Mouse (Mus musculus) midbrain, embryonic 12.5 days (tissue): Measurements from ENCODE around the gene Agbl4. TPM values are rescaled to one million over a fixed set of nuclear protein-coding genes. Genes with fewer than 3 reads are reported as not detected.

Experiments used
- ATAC-seq: fragments of 200-750 bp; cut with Nextera tagmentation; 2 replicates; pipeline ENCODE4 v1.8.0; 2017; ENCODE audit warnings: low read depth, moderate TSS enrichment, moderate library complexity; ENCODE audit not compliant: low FRiP score
- H3K27ac ChIP-seq: fragments of 300-500 bp; sonication (generic); replicated peaks from 2 replicates; pipeline ENCODE4 v1.5.1; 2016; ENCODE audit warnings: mild to moderate bottlenecking
- H3K27me3 ChIP-seq: fragments of 300-500 bp; sonication (generic); 2 replicates; pipeline ENCODE4 v1.6.1; 2016; ENCODE audit warnings: mild to moderate bottlenecking
- H3K36me3 ChIP-seq: fragments of 300-500 bp; sonication (generic); 2 replicates; pipeline ENCODE4 v1.6.1; 2016
- H3K4me1 ChIP-seq: fragments of 300-500 bp; sonication (generic); 2 replicates; pipeline ENCODE4 v1.6.1; 2016
- H3K4me2 ChIP-seq: fragments of 300-500 bp; sonication (generic); replicated peaks from 2 replicates; pipeline ENCODE4 v1.6.1; 2016; ENCODE audit warnings: mild to moderate bottlenecking, moderate library complexity
- H3K4me3 ChIP-seq: fragments of 300-500 bp; sonication (generic); 2 replicates; pipeline ENCODE4 v1.5.1; 2016; ENCODE audit warnings: mild to moderate bottlenecking
- H3K9ac ChIP-seq: fragments of 300-500 bp; sonication (generic); replicated peaks from 2 replicates; pipeline ENCODE4 v1.6.1; 2016; ENCODE audit warnings: mild to moderate bottlenecking, moderate library complexity
- H3K9me3 ChIP-seq: fragments of 300-500 bp; sonication (generic); 2 replicates; pipeline ENCODE4 v1.6.1; 2016; ENCODE audit warnings: mild to moderate bottlenecking
- WGBS: fragments of 180-500 bp; shearing (Covaris S2); methylation state at CpG from one replicate; pipeline ENCODE4 v1.1.7; 2016; 5-methylcytosine and 5-hydroxymethylcytosine counted together
- polyA plus RNA-seq: library from polyadenylated mRNA; unstranded; fragments of >200 nt; fragmentation: Nextera tagmentation; extraction: Ambion mirVana; gene quantifications from 2 replicates; pipeline ENCODE4 v1.2.1, GENCODE M21; 2016

The Agbl4 gene
- polyA plus RNA-seq, 1 experiment from 2014 or later: 0.89 TPM

DNA sequence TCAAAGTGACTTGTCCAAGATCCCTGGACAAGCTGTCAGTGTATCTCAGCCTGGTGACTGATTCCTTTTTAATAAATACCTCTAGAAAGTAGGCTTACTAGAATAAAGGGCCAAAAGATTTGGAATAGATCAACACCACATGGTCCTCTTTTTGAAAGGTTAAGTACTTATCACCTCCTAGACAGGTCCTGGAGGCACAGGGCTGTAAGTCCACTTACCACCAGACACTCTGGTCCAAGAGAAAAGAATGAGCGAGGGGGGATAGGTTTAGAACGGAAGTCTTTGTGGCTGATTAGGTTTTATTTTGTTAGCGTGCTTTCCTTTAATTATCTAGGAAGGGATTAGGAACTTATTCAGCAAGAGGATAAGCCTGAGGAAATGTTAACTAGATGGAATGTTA lies 1019.1 kb downstream of the Agbl4 start:
- H3K4me1 ChIP-seq: peaks cover 31% of the 10 kb centered on the region
- no peaks in the 10 kb centered on the region for H3K9me3 ChIP-seq
- no peaks in the 10 kb centered on the region for H3K27me3 ChIP-seq
- WGBS: 44% methylated on average over 3 of the region's 3 CpGs
- peak overlapping the region; percentile 84 for H3K4me2 ChIP-seq
- no peak overlapping the region for H3K27ac ChIP-seq
- peak overlapping the region; percentile 89 for H3K4me3 ChIP-seq
- ATAC-seq: no peak
- H3K9ac ChIP-seq: no peak overlapping the region
- H3K36me3 ChIP-seq: peaks cover 13% of the 10 kb centered on the region; the same call in 1 of the 2 replicates

- no peaks in the 10 kb centered on the region for H3K27me3 ChIP-seq
- no peak overlapping the region for H3K27ac ChIP-seq
- H3K4me1 ChIP-seq: peaks cover 31% of the 10 kb centered on the region
- no peak overlapping the region for H3K4me2 ChIP-seq
- H3K36me3 ChIP-seq: peaks cover 13% of the 10 kb centered on the region; the same call in 1 of the 2 replicates
- H3K9ac ChIP-seq: no peak overlapping the region
- no peak for ATAC-seq
- WGBS: 94% methylated on average over 5 of the region's 5 CpGs
- no peaks in the 10 kb centered on the region for H3K9me3 ChIP-seq
- no peak overlapping the region for H3K4me3 ChIP-seq
Observed at GRCm38 (mm10) chr4:111417716-111418115, 1020.3 kb downstream of the Agbl4 start.

GRCm38 (mm10) chr4:111419476-111419875 lies 1022.0 kb downstream of the Agbl4 start:
- Histone ChIP-seq H3K9me3 (no peaks in the 10 kb centered on the region), H3K27ac (no peak overlapping the region), H3K4me2 (no peak overlapping the region), H3K9ac (no peak overlapping the region), H3K36me3 (peaks cover 13% of the 10 kb centered on the region; the same call in 1 of the 2 replicates), H3K4me3 (no peak overlapping the region), H3K4me1 (peaks cover 26% of the 10 kb centered on the region), H3K27me3 (no peaks in the 10 kb centered on the region)
- no peak for ATAC-seq
- 90% methylated on average over 1 of the region's 1 CpGs for WGBS

GRCm38 (mm10) chr4:111420031-111420430 lies 1022.6 kb downstream of the Agbl4 start:
- 85% methylated on average over 3 of the region's 3 CpGs for WGBS
- H3K9me3 ChIP-seq: no peaks in the 10 kb centered on the region
- peaks cover 15% of the 10 kb centered on the region; the same call in 1 of the 2 replicates for H3K36me3 ChIP-seq
- peaks cover 26% of the 10 kb centered on the region for H3K4me1 ChIP-seq
- no peaks in the 10 kb centered on the region for H3K27me3 ChIP-seq
- H3K4me2 ChIP-seq: no peak overlapping the region
- no peak for ATAC-seq
- no peak overlapping the region for H3K9ac ChIP-seq
- H3K4me3 ChIP-seq: no peak overlapping the region
- H3K27ac ChIP-seq: no peak overlapping the region

DNA sequence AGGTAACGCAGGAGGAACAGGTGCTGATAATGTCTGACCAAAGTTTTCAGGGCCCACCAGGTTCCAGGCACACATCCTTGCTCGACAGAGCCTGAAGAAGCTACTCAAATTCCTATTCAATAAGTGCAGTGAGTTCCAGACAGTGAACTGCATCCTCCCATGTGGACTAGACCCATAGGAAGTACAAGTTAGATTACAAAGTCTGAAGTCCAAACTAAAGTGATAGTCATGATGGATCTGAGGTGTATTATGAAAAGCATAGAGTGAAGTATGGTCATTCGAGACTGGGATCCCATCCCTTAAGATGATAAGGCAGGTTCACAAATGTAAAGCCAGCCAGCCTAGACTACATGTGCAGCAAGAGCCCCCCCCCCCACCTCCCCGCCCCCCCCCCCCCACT lies 1023.5 kb downstream of the Agbl4 start:
- H3K27ac ChIP-seq: no peak overlapping the region
- no peak for ATAC-seq
- no peak overlapping the region for H3K9ac ChIP-seq
- no peaks in the 10 kb centered on the region for H3K27me3 ChIP-seq
- H3K36me3 ChIP-seq: peaks cover 17% of the 10 kb centered on the region; the same call in 1 of the 2 replicates
- no peak overlapping the region for H3K4me2 ChIP-seq
- H3K4me3 ChIP-seq: no peak overlapping the region
- H3K4me1 ChIP-seq: peaks cover 20% of the 10 kb centered on the region
- H3K9me3 ChIP-seq: no peaks in the 10 kb centered on the region
- 75% methylated on average over 4 of the region's 4 CpGs for WGBS

GRCm38 (mm10) chr4:111421785-111422184 lies 1024.3 kb downstream of the Agbl4 start:
- Histone ChIP-seq H3K9ac (no peak overlapping the region), H3K27me3 (no peaks in the 10 kb centered on the region), H3K4me3 (no peak overlapping the region), H3K27ac (no peak overlapping the region), H3K9me3 (no peaks in the 10 kb centered on the region), H3K4me2 (no peak overlapping the region), H3K4me1 (peaks cover 12% of the 10 kb centered on the region), H3K36me3 (peaks cover 17% of the 10 kb centered on the region; the same call in 1 of the 2 replicates)
- no peak for ATAC-seq
- 90% methylated on average over 6 of the region's 6 CpGs for WGBS

GRCm38 (mm10) chr4:111424371-111424950 lies 1027.0 kb downstream of the Agbl4 start:
- no peak overlapping the region for H3K4me3 ChIP-seq
- no peaks in the 10 kb centered on the region for H3K9me3 ChIP-seq
- no peaks in the 10 kb centered on the region for H3K27me3 ChIP-seq
- H3K27ac ChIP-seq: no peak overlapping the region
- H3K4me2 ChIP-seq: no peak overlapping the region
- no peaks in the 10 kb centered on the region for H3K4me1 ChIP-seq
- 0 out of 2 replicates have a peak, but pooled peaks cover 4% of the 10 kb centered on the region for H3K36me3 ChIP-seq
- no peak overlapping the region for H3K9ac ChIP-seq
- 90% methylated on average over 1 of the region's 1 CpGs for WGBS
- no peak for ATAC-seq

- no peak overlapping the region for H3K27ac ChIP-seq
- H3K9ac ChIP-seq: no peak overlapping the region
- no peaks in the 10 kb centered on the region for H3K4me1 ChIP-seq
- H3K9me3 ChIP-seq: no peaks in the 10 kb centered on the region
- no peak overlapping the region for H3K4me2 ChIP-seq
- 0 out of 2 replicates have a peak, but pooled peaks cover 4% of the 10 kb centered on the region for H3K36me3 ChIP-seq
- no peaks in the 10 kb centered on the region for H3K27me3 ChIP-seq
- no peak overlapping the region for H3K4me3 ChIP-seq
- 83% methylated on average over 6 of the region's 6 CpGs for WGBS
- ATAC-seq: no peak
Observed at GRCm38 (mm10) chr4:111425170-111425569, 1027.7 kb downstream of the Agbl4 start.

- Histone ChIP-seq H3K9me3 (no peaks in the 10 kb centered on the region), H3K27ac (no peak overlapping the region), H3K4me3 (no peak overlapping the region), H3K4me1 (no peaks in the 10 kb centered on the region), H3K27me3 (no peaks in the 10 kb centered on the region), H3K36me3 (peaks cover 47% of the 10 kb centered on the region), H3K9ac (no peak overlapping the region), H3K4me2 (no peak overlapping the region)
- WGBS: 88% methylated on average over 2 of the region's 2 CpGs
- no peak for ATAC-seq
Observed at GRCm38 (mm10) chr4:111431186-111431585, 1033.7 kb downstream of the Agbl4 start.

GRCm38 (mm10) chr4:111432013-111432412 lies 1034.6 kb downstream of the Agbl4 start:
- Histone ChIP-seq H3K27ac (no peak overlapping the region), H3K36me3 (peaks cover 56% of the 10 kb centered on the region), H3K9ac (no peak overlapping the region), H3K27me3 (no peaks in the 10 kb centered on the region), H3K4me1 (no peaks in the 10 kb centered on the region), H3K4me3 (no peak overlapping the region), H3K9me3 (no peaks in the 10 kb centered on the region), H3K4me2 (no peak overlapping the region)
- ATAC-seq: no peak
- WGBS: 82% methylated on average over 5 of the region's 5 CpGs

DNA sequence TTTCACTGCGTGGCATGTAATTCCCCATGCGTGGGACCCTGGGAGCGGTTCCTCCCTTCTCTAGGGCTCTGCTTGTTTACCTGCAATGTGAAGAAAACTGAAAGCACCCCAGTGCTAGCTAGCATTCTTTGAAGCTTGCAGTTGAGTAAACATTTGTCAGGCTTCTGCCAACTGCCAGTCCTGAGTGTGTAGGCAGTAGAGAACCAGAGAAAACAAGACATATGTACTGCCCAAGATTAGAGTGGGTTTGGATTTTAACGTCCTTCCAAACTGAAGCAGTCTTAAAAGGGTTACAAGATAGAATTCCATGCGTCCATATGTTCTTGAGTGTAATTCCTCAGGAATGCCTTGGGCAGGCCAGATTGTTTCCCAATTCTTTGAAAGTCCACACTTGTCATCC lies 1035.0 kb downstream of the Agbl4 start:
- Histone ChIP-seq H3K4me3 (no peak overlapping the region), H3K27ac (no peak overlapping the region), H3K4me1 (no peaks in the 10 kb centered on the region), H3K4me2 (no peak overlapping the region), H3K9me3 (no peaks in the 10 kb centered on the region), H3K27me3 (no peaks in the 10 kb centered on the region), H3K36me3 (peaks cover 57% of the 10 kb centered on the region), H3K9ac (no peak overlapping the region)
- WGBS: 85% methylated on average over 5 of the region's 5 CpGs
- ATAC-seq: no peak

DNA sequence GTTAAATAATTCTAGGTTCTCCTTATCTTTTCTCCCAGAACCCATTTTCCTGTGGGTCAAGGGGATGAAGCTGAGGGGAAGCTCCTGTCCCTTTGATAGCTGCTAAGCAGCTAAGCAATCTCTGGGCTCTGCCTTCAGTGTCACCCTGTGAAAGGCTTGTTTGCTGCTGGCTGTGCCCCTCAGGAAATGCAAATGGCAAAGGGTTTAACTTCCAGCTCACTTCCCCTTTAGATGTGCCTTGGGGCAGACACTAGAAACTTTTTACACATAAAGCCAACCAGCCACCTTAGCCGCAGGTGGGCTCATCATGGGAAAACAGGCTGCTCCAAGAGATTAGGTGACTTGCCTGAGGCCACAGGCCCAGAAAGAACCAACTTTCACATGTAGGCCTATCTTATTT lies 1044.2 kb downstream of the Agbl4 start:
- Histone ChIP-seq H3K9me3 (no peaks in the 10 kb centered on the region), H3K4me3 (no peak overlapping the region), H3K36me3 (peaks cover 10% of the 10 kb centered on the region), H3K4me1 (peaks cover 37% of the 10 kb centered on the region), H3K27ac (no peak overlapping the region), H3K4me2 (no peak overlapping the region), H3K9ac (no peak overlapping the region), H3K27me3 (peaks cover 27% of the 10 kb centered on the region)
- 76% methylated on average over 1 of the region's 1 CpGs for WGBS
- no peak for ATAC-seq
